Mouse (Mus musculus): ENCODE data around the gene Rmdn3. TPM values are rescaled to one million over a fixed set of nuclear protein-coding genes. Genes with fewer than 3 reads are reported as not detected.

Rmdn3 gene
- total RNA-seq (2014; rRNA removed) (30.5 and 34.7 TPM in 2 replicates), polyA plus RNA-seq (2015; fragmentation: Nextera tagmentation; extraction: Ambion mirVana) (38.7 and 39.8 TPM in 2 replicates)

- H3K4me1 ChIP-seq (ENCODE audit: insufficient read depth, low read length): 0 out of 2 replicates have a peak, but pooled peaks cover 5% of the 10 kb centered on the region
- no peaks in the 10 kb centered on the region for H3K9me3 ChIP-seq (ENCODE audit: low read length)
- no peaks in the 10 kb centered on the region for H3K27me3 ChIP-seq (ENCODE audit: insufficient read depth, low read length)
- peak within 1 kb of the TSS; percentile 99 for H3K4me3 ChIP-seq (ENCODE audit: low read length)
- H3K4me2 ChIP-seq (ENCODE audit: low read depth, low read length): peak within 1 kb of the TSS; percentile 96
- under 1% methylated on average over 51 of the region's 57 CpGs for WGBS
- DNase-seq (ENCODE audit: low spot score) (peak; percentile 98), ATAC-seq (peak; percentile 94)
- H3K27ac ChIP-seq: peak within 1 kb of the TSS; percentile 83
- H3K36me3 ChIP-seq (ENCODE audit: insufficient read depth, low read length): peaks cover 15% of the 10 kb centered on the region
- H3K9ac ChIP-seq (replicated peaks; ENCODE audit: low read length): peak within 1 kb of the TSS; percentile 91
- TF ChIP-seq CTCF (IDR thresholded peaks at IDR 0.05; ENCODE audit: low read depth): peak; percentile 42
Measured at GRCm38 (mm10) chr2:119156681-119157572, at the start of gene Rmdn3. Gene Rmdn3 (minus strand): TSS chr2:119157034.

- Histone ChIP-seq H3K36me3 (ENCODE audit: insufficient read depth, low read length) (no peaks in the 10 kb centered on the region), H3K4me3 (ENCODE audit: low read length) (no peak overlapping the region), H3K9ac (replicated peaks; ENCODE audit: low read length) (no peak overlapping the region), H3K4me2 (ENCODE audit: low read depth, low read length) (no peak overlapping the region), H3K4me1 (ENCODE audit: insufficient read depth, low read length) (no peaks in the 10 kb centered on the region), H3K27ac (no peak overlapping the region), H3K9me3 (ENCODE audit: low read length) (no peaks in the 10 kb centered on the region), H3K27me3 (ENCODE audit: insufficient read depth, low read length) (no peaks in the 10 kb centered on the region)
- 66% methylated on average over 4 of the region's 4 CpGs for WGBS
- ATAC-seq: no peak
- no peak for TF ChIP-seq CTCF (IDR thresholded peaks at IDR 0.05; ENCODE audit: low read depth)
- DNase-seq (ENCODE audit: low spot score): no peak
Measured at GRCm38 (mm10) chr2:119203871-119204460, 47.1 kb upstream of the Rmdn3 start.

- DNase-seq (ENCODE audit: low spot score) (peak; percentile 22), ATAC-seq (no peak)
- no peak overlapping the region for H3K9ac ChIP-seq (replicated peaks; ENCODE audit: low read length)
- no peak for TF ChIP-seq CTCF (IDR thresholded peaks at IDR 0.05; ENCODE audit: low read depth)
- 48% methylated on average over 5 of the region's 5 CpGs for WGBS
- H3K4me2 ChIP-seq (ENCODE audit: low read depth, low read length): no peak overlapping the region
- H3K36me3 ChIP-seq (ENCODE audit: insufficient read depth, low read length): no peaks in the 10 kb centered on the region
- no peaks in the 10 kb centered on the region for H3K4me1 ChIP-seq (ENCODE audit: insufficient read depth, low read length)
- no peak overlapping the region for H3K27ac ChIP-seq
- H3K4me3 ChIP-seq (ENCODE audit: low read length): no peak overlapping the region
- no peaks in the 10 kb centered on the region for H3K27me3 ChIP-seq (ENCODE audit: insufficient read depth, low read length)
- no peaks in the 10 kb centered on the region for H3K9me3 ChIP-seq (ENCODE audit: low read length)
Measured at GRCm38 (mm10) chr2:119202914-119203453, 46.1 kb upstream of the Rmdn3 start.

GRCm38 (mm10) chr2:119198934-119199333 lies 42.1 kb upstream of the Rmdn3 start:
- peak overlapping the region; percentile 70; the same call in 1 of the 2 replicates for H3K27ac ChIP-seq
- DNase-seq (ENCODE audit: low spot score) (peak; percentile 71), ATAC-seq (peak; percentile 79)
- no peak overlapping the region for H3K4me2 ChIP-seq (ENCODE audit: low read depth, low read length)
- no peaks in the 10 kb centered on the region for H3K4me1 ChIP-seq (ENCODE audit: insufficient read depth, low read length)
- H3K27me3 ChIP-seq (ENCODE audit: insufficient read depth, low read length): no peaks in the 10 kb centered on the region
- H3K36me3 ChIP-seq (ENCODE audit: insufficient read depth, low read length): no peaks in the 10 kb centered on the region
- WGBS: 23% methylated on average over 3 of the region's 3 CpGs
- no peak overlapping the region for H3K4me3 ChIP-seq (ENCODE audit: low read length)
- H3K9ac ChIP-seq (replicated peaks; ENCODE audit: low read length): no peak overlapping the region
- no peak for TF ChIP-seq CTCF (IDR thresholded peaks at IDR 0.05; ENCODE audit: low read depth)
- H3K9me3 ChIP-seq (ENCODE audit: low read length): no peaks in the 10 kb centered on the region

DNA sequence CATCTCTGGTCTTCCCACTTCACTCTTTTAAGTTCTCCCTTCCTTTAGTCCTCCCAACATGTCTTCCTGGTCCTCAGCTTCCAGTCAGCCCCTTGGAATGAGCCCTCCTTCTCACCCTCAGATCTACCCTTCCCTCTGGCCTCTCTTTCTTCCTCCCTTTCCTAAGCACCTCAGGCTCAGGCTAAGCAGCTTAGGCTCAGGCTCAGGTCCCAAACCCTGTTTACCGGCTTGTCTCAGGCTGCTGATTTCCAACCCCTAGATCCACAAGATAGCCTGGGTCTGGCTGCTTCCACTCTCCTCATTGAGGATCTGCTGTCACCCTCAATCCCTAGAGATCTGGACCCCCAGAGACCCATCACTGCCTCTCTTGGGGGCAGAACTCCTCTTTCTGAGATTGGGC lies 41.2 kb upstream of the Rmdn3 start:
- no peak for ATAC-seq
- H3K4me2 ChIP-seq (ENCODE audit: low read depth, low read length): no peak overlapping the region
- 26% methylated on average over 1 of the region's 1 CpGs for WGBS
- H3K27me3 ChIP-seq (ENCODE audit: insufficient read depth, low read length): no peaks in the 10 kb centered on the region
- H3K27ac ChIP-seq: 0 out of 2 replicates have a peak overlapping the region, but pooled peaks have one; percentile 8
- H3K36me3 ChIP-seq (ENCODE audit: insufficient read depth, low read length): no peaks in the 10 kb centered on the region
- TF ChIP-seq CTCF (IDR thresholded peaks at IDR 0.05; ENCODE audit: low read depth): no peak
- no peaks in the 10 kb centered on the region for H3K4me1 ChIP-seq (ENCODE audit: insufficient read depth, low read length)
- no peak overlapping the region for H3K4me3 ChIP-seq (ENCODE audit: low read length)
- no peaks in the 10 kb centered on the region for H3K9me3 ChIP-seq (ENCODE audit: low read length)
- no peak for DNase-seq (ENCODE audit: low spot score)
- no peak overlapping the region for H3K9ac ChIP-seq (replicated peaks; ENCODE audit: low read length)

DNA sequence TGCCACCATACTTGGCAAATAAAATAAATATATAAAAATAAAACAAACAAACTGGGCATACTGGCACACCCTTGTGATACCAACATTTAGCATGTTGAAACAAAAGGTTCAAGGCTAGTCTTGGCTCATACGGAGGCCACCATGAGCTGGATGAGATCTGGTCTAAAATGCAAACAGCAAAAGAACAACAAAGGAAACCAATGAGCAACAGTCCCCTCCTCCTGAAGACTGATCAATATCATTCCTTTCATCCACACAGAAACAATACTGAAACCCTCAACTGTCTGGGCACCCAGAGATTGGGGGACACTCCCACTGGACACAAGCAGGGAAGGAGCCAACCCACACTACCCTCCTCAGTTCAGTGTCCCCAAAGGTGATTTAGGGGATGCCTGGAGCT lies 40.7 kb upstream of the Rmdn3 start:
- H3K9me3 ChIP-seq (ENCODE audit: low read length): no peaks in the 10 kb centered on the region
- no peak for DNase-seq (ENCODE audit: low spot score)
- TF ChIP-seq CTCF (IDR thresholded peaks at IDR 0.05; ENCODE audit: low read depth): no peak
- H3K4me3 ChIP-seq (ENCODE audit: low read length): no peak overlapping the region
- no peak overlapping the region for H3K9ac ChIP-seq (replicated peaks; ENCODE audit: low read length)
- H3K36me3 ChIP-seq (ENCODE audit: insufficient read depth, low read length): no peaks in the 10 kb centered on the region
- WGBS: 88% methylated on average over 1 of the region's 1 CpGs
- 0 out of 2 replicates have a peak overlapping the region, but pooled peaks have one; percentile 8 for H3K27ac ChIP-seq
- H3K27me3 ChIP-seq (ENCODE audit: insufficient read depth, low read length): no peaks in the 10 kb centered on the region
- ATAC-seq: no peak
- no peak overlapping the region for H3K4me2 ChIP-seq (ENCODE audit: low read depth, low read length)
- no peaks in the 10 kb centered on the region for H3K4me1 ChIP-seq (ENCODE audit: insufficient read depth, low read length)

All from hindbrain, postnatal 0 days (tissue).